Mouse (Mus musculus) MN1 (cell line): Measurements from ENCODE around the gene Nhlh1.

ENCODE experiments used
- DNase-seq: peaks from one replicate; pipeline ENCODE4 v3.0.0-alpha.2; 2016; ENCODE audit warnings: low spot score

The Nhlh1 gene

DNA sequence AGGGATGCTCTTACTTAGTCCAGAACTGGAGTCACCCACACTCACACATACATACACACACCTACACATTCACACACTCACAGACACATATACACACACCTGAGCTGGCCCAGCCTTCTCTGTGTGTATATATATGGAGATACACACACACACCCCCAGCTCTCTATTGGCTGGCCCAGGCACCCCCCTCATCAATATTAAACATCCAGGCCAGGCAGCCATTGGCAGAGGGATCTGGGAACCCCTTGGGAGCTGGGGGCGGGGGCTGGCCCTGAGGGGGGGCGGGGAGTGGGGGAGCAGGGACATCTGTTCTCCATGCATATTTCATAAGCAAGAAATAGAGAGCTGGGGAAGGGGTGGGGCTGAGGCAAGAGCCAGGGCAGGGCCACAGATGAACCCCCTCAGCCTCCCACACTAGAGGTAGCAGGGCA, at the start of gene Nhlh1:
Nhlh1 (minus strand) TSS at position 83 of the 431 bp plus-strand sequence.
- DNase-seq: no peak

DNA sequence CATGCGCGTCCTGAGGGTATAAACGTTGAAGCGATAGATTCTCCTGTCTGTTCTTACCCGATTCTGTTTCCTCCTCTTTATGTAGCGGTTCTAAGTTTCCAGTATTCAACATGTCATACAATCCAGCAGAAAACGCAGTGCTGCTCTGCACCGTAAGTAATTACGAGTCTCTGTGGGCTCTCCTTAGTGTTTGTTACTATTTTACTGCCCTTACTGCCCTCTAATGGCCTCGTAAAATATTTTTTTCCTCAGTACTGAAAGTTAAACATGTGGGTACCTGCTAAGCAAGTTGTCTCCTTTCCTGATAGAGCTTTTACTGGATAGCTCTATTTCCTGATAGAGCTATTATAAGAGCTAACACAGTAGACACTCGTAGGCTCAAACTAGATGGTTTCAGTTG, 47.7 kb upstream of the Nhlh1 start:
- no peak for DNase-seq

DNA sequence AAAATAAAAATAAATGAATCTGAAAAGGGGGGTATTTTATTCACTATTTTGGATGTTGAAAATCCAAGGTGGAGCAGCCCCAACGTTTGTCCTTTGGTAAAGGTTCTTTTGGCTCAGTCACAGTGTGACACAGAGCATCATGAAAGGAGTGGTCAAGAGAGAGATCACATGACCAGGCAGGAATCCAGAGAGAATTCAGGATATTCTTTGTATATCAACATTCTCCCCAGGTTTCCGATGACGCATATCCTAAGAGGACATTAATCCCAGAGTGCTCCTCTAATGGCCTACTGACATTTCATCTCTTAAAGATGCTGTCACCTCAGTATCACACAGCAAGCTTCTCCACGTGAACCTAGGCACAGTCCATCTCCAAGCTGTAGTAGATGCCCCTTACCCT, 46.2 kb upstream of the Nhlh1 start:
- DNase-seq: no peak

DNA sequence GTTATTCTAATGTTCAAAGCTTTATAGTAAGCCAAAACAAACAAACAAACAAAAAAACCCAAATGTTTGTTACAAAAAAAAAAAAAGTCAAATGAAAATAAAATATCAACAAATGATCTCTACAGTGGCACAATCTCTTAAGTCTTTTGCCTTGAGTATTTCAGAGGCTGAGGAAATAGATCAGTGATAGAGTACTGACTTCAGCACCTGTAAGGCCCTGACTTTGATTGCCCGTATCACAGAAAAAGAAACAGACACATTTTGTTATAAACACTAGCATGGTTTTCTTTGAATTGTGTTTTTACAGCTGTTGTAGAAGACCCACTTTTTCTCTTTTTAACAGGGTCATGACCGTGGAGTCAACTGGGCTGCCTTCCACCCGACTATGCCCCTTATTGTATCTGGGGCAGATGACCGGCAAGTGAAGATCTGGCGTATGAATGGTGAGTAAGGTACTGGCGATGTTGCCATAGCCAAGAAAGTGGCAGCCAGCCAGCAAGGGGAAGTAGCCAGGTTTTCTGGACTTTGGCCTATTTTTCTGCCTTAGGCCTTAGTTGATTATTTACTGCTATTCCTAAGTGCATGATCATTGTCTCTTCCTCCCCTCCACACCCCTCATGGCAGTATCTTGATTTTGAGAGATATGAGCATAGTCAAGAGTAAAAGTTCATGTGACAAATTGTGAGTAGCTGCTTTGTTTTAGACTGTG, 42.1 kb upstream of the Nhlh1 start:
- DNase-seq: peak; percentile 92

DNA sequence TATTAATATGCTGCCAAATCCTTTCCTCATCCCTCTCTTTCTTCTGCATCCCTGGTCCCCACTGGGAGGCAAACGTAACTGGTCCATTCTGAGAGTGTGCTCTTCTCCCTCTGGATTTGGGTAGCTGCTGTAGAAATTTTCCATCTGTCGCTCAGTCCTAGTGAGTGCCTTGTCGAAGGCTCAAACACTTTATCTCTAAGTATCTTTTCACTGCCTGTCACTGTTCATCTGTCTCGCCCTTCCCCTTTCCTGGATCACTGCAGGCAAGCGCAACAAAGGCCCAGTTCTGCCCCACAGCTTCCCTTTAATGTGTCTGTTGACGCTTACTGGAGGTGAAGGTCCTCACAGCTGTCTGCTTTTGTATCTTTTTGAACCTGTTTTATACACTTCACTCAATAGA, 37.8 kb upstream of the Nhlh1 start:
- peak; percentile 52 for DNase-seq

DNA sequence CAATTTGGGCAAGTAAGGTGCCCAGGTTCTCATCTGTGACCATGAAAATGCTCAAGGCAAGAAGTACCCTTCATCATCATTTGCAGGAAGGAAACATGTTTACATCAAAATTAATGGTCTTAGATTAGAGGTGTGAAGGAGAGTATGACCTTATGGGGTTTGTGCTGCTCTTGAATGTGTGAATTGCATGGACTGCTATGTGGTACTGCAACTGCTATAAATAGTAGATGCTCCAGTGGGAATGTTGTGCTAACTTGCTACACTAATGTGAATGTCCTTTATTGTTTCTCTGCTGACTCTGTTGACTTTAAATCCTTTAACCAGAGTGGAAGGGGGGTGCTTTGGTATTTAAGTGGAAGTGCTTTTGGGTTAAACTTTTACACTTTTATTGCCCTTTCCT, 36.9 kb upstream of the Nhlh1 start:
- DNase-seq: no peak

DNA sequence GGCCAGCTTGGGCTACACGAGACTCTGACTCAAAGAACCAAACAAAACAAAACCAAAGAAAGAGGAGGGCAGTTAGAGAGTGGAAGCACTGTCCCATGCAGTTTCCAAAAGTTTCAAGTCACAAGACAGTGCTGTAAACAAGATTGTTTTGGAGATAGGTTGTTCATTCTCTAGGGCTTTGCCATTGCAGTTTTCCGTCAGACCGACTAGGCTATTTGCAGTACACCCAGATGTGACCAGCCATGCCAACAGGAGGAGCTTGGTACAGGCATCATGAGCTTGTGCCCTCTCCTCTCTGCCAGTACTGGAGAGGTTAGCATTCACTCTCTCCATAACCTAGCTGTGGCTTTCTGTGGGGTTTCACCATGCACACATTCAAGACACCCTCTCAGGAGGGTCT, 36.1 kb upstream of the Nhlh1 start:
- peak; percentile 52 for DNase-seq

DNA sequence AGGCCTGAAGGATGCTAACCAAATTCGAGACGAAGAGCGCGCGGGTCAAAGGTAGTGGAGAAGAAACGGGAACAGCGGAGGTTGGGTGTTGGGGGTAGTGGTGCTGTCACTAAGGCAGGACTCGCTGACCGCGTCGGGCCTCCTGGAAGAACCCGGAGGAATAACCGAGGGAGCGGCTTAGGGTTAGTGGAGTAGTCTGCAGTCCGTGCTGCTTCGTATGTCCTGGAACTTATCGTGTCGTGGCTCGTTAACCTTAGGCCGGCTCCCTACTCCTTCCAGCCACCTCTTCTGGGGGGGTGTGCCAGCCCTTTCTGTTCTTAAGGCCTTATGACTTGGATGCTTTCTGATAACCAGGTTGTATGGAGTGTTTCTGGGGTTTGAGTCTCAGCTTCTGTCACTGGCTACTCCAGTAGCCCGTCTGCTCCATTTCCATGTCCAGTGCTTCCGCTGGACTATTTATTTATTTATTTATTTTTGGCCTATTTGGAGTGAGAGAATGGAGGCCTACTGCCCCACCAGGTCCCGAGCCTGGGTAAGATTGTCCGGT, 25.6 kb upstream of the Nhlh1 start:
- peak; percentile 62 for DNase-seq

DNA sequence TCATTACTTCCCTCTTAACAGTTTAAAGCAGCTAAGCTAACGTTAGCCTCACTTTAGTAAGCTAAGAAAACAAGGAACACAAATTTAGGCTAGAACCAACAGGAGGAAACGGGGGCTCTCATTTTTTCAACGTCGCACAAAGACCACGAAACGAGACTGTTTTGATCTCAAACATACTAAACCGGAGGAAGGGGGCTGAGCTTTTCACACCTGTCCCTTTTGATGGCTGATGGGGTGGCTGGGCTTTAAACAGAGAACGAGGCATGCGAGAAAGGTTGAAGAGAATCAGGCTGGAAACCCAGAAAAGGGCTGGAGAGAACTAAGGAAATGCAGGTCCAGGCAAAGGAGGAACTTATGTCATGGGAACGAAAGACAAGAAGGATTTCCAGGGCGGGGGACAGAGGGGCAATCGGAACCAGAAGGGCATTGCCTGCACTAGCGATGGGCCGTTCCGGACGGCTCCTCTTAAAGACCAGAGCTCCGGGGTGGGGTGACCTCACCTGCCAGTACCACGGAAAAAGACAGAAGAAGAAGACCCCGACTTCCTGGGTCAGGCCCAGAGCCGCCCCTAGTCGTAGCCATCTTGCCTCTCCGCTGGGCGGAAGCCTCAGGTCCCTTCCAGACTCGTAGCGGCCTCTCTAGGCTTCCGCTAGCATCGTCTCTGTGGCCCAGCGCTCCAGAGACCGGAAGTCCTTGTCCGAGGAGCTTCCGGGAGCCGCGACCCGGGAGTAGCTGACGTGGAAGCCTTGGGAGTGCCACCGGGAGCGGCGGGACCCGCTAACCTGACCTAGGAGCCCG, 24.9 kb upstream of the Nhlh1 start, which contains the start of the genes Copa and Ncstn:
Copa (plus strand) TSS at position 429 of the 798 bp plus-strand sequence.
Ncstn (minus strand) TSS at position 695 of the 798 bp plus-strand sequence.
- DNase-seq: peak; percentile 98

DNA sequence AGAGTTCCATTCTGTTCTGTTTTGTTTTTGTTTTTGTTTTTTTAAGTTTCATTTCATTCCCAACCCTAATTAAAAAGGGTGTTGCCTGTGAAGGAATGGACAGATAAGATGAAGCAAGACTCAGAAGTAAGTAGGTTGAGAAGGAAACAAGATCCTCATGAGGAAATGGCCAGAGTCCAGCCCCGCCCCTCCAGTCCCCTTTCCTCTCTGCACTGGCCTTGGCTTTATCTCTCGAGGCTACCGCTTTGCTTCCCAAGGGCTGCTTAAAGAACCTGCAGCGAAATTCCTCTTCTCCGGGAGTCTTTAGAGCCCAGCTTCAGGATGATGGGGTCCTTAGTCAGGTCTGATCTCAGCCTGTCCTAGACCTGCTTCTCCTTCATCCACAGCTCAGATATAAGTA, 20.6 kb upstream of the Nhlh1 start:
- peak; percentile 25 for DNase-seq

DNA sequence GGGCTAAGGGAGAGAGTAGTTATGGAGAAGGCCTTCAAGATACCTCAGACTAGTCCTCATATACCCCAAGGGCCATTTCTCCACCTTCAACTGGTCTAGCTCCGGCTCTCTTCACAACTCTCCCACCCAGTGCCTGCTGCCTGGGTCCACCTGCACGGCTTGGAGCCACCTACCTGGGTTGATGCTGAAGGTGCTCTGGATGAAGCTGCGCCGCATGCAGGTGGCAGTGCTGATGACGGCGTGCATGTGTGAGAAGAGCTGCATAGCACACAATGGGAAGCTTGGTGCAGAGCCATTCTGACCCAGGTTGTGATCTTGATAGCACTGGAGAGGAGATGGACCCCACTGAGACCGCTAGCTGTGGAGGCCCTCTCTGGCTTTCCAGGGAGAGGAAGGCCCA, 15.2 kb upstream of the Nhlh1 start:
- DNase-seq: no peak

DNA sequence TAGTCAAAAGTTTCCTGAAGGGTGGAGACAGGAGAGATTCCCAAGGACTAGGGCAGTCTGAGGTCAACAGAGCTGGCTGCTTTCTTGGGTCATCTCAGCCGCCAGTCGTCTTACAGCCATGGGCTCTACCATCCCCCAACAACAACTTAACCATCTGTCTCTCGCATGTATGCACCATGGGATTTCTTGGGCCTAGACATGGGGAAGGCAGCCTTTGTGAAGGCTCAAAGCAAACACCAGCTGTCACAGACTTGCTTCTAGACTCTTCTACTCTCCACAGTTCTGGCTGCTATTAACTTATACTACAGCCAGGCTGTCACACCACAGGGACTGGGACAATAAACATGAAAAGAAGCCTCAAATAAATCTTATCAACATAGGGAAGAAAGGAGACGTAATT, 14.2 kb upstream of the Nhlh1 start:
- DNase-seq: no peak

DNA sequence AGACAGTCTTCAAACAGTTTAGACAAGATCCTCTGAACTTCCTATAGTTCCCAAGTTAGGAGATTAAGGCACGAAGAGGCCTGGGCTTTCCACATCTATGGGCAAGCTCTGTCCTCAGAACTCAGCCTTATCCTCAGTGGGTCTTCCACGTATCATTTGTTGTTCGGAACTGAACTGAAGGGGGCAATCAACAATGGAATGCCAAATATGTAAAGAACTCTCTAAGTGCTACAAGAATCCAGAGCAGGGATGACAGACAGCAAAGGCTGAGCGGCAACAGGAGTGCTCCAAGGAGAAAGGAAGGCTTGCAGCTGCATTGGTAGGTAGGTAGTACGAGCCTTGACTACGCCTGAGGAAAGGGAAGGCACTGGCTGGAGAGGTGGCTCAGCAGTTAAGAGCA, 12.9 kb upstream of the Nhlh1 start:
- no peak for DNase-seq

DNA sequence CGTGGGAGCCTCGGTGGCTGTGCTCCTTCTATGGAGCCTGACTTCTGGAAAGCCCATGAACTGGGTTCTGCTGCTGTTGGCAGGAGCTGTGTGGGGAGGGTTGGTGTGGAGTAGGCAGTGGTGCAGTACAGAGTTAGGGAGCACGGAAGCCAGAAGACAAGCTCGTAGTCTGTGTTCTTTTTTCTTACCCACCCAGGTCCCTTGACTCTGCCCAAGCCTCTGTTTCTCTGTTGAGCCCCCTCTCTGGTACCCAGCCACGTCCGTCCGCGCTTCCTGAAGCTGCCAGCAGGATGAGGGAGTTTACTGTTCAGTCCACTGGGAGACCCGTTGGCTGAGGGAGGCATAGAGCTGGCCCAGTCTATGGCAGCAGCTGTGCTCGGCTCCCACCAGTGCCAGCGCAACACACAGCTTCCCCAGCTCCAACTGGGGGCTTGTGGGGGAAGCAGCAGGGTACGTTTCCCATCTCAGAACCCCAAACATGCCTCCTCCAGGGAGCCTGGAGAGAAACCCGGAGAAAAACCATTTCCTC, 7.3 kb upstream of the Nhlh1 start:
- no peak for DNase-seq

DNA sequence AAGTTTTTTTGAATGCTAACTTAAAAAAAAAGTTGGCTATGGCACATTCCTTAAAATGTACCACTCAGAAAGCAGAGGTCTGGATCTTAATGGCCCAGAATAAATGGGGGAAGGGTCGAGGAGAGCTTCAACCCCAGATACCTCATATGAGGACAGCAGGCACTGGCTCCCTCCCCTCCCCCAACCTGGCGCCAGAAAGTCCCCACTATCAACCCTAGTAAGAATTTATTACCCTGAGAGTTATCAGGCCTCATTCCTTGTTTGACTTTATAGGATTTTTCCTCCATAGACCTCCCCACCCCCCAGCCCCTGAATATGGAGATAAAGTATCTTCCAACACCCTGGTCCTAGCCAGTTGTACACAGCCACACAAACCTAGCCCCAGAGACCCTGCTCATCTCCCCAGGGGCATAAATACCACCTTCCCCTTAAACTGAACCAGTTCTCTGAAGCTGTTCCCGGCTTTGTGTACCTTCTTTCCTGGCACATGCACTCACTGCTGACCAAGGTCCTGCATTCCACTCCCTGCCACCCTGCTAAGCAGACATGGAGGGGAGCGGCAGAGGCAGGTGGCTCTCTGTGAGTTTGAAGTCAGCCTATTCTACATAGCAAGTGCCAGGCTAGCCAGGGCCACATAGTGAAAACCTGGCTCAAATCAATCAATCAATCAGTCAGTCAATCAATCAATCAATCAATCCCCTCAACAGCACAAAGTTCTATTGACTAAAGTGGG, 6.1 kb upstream of the Nhlh1 start:
- no peak for DNase-seq

DNA sequence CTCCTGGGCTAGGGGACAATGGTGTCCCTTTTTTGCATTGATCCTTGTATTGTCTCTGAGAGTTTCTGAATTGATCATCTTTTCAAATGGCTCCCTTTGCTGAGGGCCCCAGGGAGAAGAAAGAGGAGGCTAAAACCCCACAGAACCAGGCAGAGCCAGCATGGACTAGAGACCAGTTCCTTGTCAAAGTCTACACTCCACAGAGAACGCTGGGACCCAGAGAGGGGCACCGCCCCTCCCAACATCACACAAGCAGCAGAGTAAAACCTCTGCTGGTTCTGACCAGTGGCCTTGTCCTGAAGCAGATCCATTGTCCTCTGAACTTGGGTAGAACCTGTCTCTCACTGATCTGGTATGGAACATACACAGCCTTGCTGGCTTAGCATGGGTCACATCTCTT, 4.7 kb upstream of the Nhlh1 start:
- no peak for DNase-seq

DNA sequence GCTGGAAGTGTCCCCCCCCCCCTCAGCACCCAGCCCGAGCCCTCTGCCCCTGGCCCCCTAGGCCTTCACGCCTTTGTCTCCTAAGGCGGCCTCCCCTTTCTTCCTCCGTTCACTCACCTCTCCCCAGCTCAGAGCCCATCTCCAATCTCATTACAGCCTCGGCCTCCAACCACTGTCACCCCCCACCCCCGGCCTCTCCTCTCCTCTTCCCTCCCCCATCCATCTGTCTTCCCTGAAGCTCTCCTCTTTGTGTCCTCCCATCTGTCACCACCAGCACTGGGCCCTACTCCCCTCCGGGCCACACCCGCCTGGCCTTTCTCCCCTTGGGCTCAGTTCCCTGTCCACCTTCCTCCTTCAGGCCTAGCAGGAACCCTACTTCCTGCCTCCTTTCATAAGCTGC, 3.8 kb upstream of the Nhlh1 start:
- no peak for DNase-seq

DNA sequence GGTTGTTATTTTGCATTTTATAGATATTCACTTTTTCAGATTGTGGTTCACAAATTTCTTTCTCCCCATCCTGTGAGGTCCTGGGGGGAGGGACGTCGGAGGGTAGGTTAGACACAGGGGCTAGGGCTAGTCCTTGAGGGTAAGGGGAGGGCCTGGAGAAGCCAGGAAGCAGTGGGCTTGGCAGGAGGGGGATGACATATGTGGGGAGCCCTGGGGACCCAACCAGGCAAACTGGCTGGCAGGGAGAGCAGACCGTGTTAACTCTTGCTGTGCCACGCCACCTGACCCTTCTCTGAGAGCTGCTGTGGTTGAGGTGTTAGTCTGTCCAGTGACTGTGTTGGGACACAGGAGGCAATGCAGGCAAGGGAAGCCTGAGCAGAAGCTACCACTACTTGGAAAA, 3.3 kb upstream of the Nhlh1 start:
- no peak for DNase-seq

DNA sequence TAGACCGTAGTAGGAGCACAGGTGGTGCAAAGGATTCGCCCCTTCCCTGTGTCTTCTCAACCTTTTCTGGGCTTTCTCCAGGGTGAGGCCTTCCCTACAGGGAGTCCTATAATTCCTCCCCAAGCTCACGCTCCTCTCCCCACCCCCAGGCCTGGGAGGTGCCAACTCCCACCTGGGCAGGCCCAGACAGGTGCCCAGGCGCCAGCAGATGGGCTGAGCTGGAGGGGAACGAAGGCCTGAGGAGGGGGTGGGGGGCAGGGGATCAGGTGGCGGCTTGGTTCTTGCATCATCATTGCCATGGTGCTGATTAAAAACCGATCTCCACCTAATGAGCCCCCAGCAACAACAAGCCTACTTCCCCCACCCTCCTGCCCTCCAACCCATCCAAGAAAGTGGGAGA, 1.5 kb upstream of the Nhlh1 start:
- DNase-seq: no peak

DNA sequence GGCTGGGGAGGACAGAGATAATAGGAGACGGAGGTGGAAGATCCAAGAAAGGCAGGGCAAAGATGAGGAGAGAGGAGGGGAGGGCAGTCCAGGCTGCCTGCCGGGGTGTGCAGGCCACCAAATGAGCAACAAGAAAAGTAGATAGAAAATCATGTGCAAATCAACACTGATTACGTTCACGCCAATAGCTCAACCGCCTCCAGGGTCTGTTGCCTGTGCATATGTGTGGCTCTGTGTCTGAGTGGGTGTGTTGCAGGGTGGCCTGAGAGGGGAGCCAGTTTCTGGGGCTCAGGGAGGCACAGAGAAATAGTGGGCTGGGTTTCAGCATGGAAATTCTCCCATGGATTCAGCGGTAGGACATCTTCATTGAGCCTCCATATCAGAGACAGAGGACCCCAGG, 948 bp upstream of the Nhlh1 start:
- DNase-seq: no peak

DNA sequence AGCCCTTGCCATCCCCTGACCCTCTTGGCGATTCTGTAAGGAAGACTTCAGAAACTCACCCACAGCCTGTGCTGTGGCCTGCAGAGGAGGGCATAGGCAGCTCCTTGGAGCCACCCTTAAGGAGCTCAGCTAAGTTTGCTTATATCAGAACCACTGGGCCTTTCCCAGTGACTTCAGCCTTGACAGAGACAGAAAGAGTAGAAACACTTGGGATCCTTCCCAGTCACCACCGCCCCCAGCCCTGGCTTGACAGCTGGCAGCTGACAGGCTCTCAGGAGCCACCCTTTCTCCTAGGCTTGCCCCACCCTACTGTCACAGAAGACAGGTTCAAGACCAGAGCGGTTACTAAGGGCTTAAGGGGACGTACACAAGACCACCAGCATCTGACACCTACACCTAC, 1.1 kb downstream of the Nhlh1 start:
- no peak for DNase-seq
